Mouse (Mus musculus): ENCODE results near the gene E4f1.
A peak's percentile ranks its signal among the peaks of the same experiment; 100 is the strongest.

E4f1 gene

GRCm38 (mm10) chr17:24469910-24470602 lies at the start of gene E4f1, which contains the start of gene Pgp:
Gene E4f1 (minus strand): TSS chr17:24470313.
Gene Pgp (plus strand): TSS chr17:24470392.
- DNase-seq (ENCODE audit: low spot score) = peak; percentile 98

- no peak for DNase-seq (ENCODE audit: low spot score)
Observed at GRCm38 (mm10) chr17:24514270-24515257, 44.5 kb upstream of the E4f1 start.

GRCm38 (mm10) chr17:24513609-24514008 lies 43.5 kb upstream of the E4f1 start:
- DNase-seq (ENCODE audit: low spot score) = no peak

GRCm38 (mm10) chr17:24507806-24508460 lies 37.8 kb upstream of the E4f1 start:
- DNase-seq (ENCODE audit: low spot score) = no peak

- no peak for DNase-seq (ENCODE audit: low spot score)
Observed at GRCm38 (mm10) chr17:24507129-24507664, 37.1 kb upstream of the E4f1 start.

- DNase-seq (ENCODE audit: low spot score) = no peak
Observed at GRCm38 (mm10) chr17:24506332-24507070, 36.4 kb upstream of the E4f1 start.

- no peak for DNase-seq (ENCODE audit: low spot score)
Observed at GRCm38 (mm10) chr17:24505286-24505955, 35.3 kb upstream of the E4f1 start.

- DNase-seq (ENCODE audit: low spot score) = no peak
Observed at GRCm38 (mm10) chr17:24504085-24504484, 34.0 kb upstream of the E4f1 start.

- DNase-seq (ENCODE audit: low spot score) = no peak
Observed at GRCm38 (mm10) chr17:24502208-24502607, 32.1 kb upstream of the E4f1 start.

GRCm38 (mm10) chr17:24496026-24496425 lies 25.9 kb upstream of the E4f1 start:
- DNase-seq (ENCODE audit: low spot score) = no peak

GRCm38 (mm10) chr17:24495443-24495842 lies 25.3 kb upstream of the E4f1 start:
- DNase-seq (ENCODE audit: low spot score) = no peak

GRCm38 (mm10) chr17:24494627-24495335 lies 24.7 kb upstream of the E4f1 start:
- DNase-seq (ENCODE audit: low spot score) = no peak

- DNase-seq (ENCODE audit: low spot score) = no peak
Observed at GRCm38 (mm10) chr17:24490399-24490798, 20.3 kb upstream of the E4f1 start.

GRCm38 (mm10) chr17:24489265-24490030 lies 19.3 kb upstream of the E4f1 start:
- DNase-seq (ENCODE audit: low spot score) = peak; percentile 62

- DNase-seq (ENCODE audit: low spot score) = no peak
Observed at GRCm38 (mm10) chr17:24488662-24489264, 18.6 kb upstream of the E4f1 start.

GRCm38 (mm10) chr17:24488186-24488661 lies 18.1 kb upstream of the E4f1 start, which contains the start of gene Caskin1:
Gene Caskin1 (plus strand): TSS chr17:24488601.
- no peak for DNase-seq (ENCODE audit: low spot score)

- DNase-seq (ENCODE audit: low spot score) = no peak
Observed at GRCm38 (mm10) chr17:24485090-24485860, 15.2 kb upstream of the E4f1 start.

GRCm38 (mm10) chr17:24483495-24483894 lies 13.4 kb upstream of the E4f1 start:
- no peak for DNase-seq (ENCODE audit: low spot score)

Data from ovary, adult 18-20 months (tissue).